Mouse (Mus musculus) forebrain, embryonic 11.5 days (tissue): ENCODE data around the gene Sspo. TPM values are rescaled to one million over a fixed set of nuclear protein-coding genes. Genes with fewer than 3 reads are reported as not detected.
A peak's percentile ranks its signal among the peaks of the same experiment; 100 is the strongest.

Experiments used
- ATAC-seq: fragments of 200-750 bp; cut with Nextera tagmentation; replicated peaks from 2 replicates; pipeline ENCODE4 v1.8.0; 2017; ENCODE audit warnings: moderate TSS enrichment; ENCODE audit not compliant: low FRiP score
- DNase-seq: peaks from one replicate; pipeline ENCODE4 v3.0.0-alpha.2; 2017; ENCODE audit warnings: low spot score
- H3K27ac ChIP-seq: fragments of 300-500 bp; sonication (generic); 2 replicates; pipeline ENCODE4 v1.5.1; 2014; ENCODE audit warnings: low read depth, low read length
- H3K27me3 ChIP-seq: fragments of 300-500 bp; sonication (generic); 2 replicates; pipeline ENCODE4 v1.6.1; 2014; ENCODE audit warnings: mild to moderate bottlenecking, low read length, mixed read lengths; ENCODE audit not compliant: control insufficient read depth, insufficient read depth
- H3K36me3 ChIP-seq: fragments of 300-500 bp; sonication (generic); 2 replicates; pipeline ENCODE4 v1.6.1; 2014; ENCODE audit warnings: mild to moderate bottlenecking, low read length, moderate library complexity, mixed read lengths; ENCODE audit not compliant: control insufficient read depth, insufficient read depth
- H3K4me1 ChIP-seq: fragments of 300-500 bp; sonication (generic); replicated peaks from 2 replicates; pipeline ENCODE4 v1.6.1; 2014; ENCODE audit warnings: low read length, mixed read lengths; ENCODE audit not compliant: control insufficient read depth, insufficient read depth
- H3K4me2 ChIP-seq: fragments of 300-500 bp; sonication (generic); 2 replicates; pipeline ENCODE4 v1.6.1; 2014; ENCODE audit warnings: low read depth, mild to moderate bottlenecking, low read length, moderate library complexity, mixed read lengths; ENCODE audit not compliant: severe bottlenecking
- H3K4me3 ChIP-seq: fragments of 300-500 bp; sonication (generic); 2 replicates; pipeline ENCODE4 v1.5.1; 2014; ENCODE audit warnings: low read depth, low read length
- H3K9ac ChIP-seq: fragments of 300-500 bp; sonication (generic); 2 replicates; pipeline ENCODE4 v1.6.1; 2014; ENCODE audit warnings: low read length
- H3K9me3 ChIP-seq: fragments of 300-500 bp; sonication (generic); 2 replicates; pipeline ENCODE4 v1.6.1; 2016; ENCODE audit warnings: low read length, mixed read lengths; ENCODE audit not compliant: control insufficient read depth
- WGBS: fragments of 180-500 bp; shearing (Covaris S2); extraction: QIAGEN DNeasy Blood & Tissue Kit; methylation state at CpG from one replicate; pipeline ENCODE4 v1.1.7; 2014; 5-methylcytosine and 5-hydroxymethylcytosine counted together
- polyA plus RNA-seq: library from polyadenylated mRNA; unstranded; fragments of >200 nt; fragmentation: Nextera tagmentation; extraction: Ambion mirVana; gene quantifications from 2 replicates; pipeline ENCODE4 v1.2.1, GENCODE M21; 2014

Sspo gene
- polyA plus RNA-seq, 1 experiment from 2014 or later, result 0.29 TPM

DNA sequence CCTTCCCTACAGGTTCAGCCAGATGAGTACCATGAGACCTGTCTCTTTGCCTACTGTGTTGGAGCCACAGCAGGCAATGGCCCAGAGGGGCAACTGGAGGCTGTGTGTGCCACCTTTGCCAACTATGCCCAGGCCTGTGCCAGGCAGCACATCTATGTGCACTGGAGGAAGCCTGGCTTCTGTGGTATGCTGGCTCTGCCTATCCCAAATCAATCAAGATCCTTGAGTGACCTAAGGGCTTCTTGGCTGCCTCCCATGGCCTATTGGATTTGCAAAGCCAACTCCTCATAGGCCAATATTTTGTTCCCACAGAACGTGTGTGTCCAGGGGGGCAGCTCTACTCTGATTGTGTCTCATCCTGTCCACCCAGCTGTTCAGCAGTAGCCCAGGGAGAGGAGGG, 4.1 kb downstream of the Sspo start:
- H3K9ac ChIP-seq, result no peak overlapping the region
- H3K4me3 ChIP-seq, result no peak overlapping the region
- WGBS, result 67% methylated on average over 1 of the region's 1 CpGs
- ATAC-seq (no peak), DNase-seq (no peak)
- no peak overlapping the region for H3K27ac ChIP-seq
- no peak overlapping the region for H3K4me2 ChIP-seq
- H3K4me1 ChIP-seq, result no peaks in the 10 kb centered on the region
- no peaks in the 10 kb centered on the region for H3K27me3 ChIP-seq
- H3K9me3 ChIP-seq, result no peaks in the 10 kb centered on the region
- no peaks in the 10 kb centered on the region for H3K36me3 ChIP-seq

DNA sequence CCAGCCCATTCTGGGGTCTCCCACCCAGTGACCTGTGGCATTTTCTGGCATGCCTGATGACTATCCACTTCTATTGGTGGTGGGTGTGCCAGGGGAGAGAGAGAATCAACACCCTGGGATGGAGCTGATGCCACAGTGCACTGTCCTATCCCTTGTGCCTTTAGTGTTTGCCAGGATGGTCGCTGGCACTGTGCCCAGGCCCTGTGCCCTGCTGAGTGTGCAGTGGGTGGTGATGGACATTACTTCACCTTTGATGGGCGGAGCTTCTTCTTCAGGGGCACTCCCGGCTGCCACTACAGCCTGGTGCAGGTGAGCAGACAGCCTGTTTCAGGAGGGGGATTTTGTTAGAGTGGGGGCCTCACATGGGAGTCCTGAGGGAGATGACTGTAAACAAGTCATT, 4.7 kb downstream of the Sspo start:
- no peaks in the 10 kb centered on the region for H3K4me1 ChIP-seq
- H3K36me3 ChIP-seq, result no peaks in the 10 kb centered on the region
- no peak for ATAC-seq
- no peak overlapping the region for H3K9ac ChIP-seq
- no peak overlapping the region for H3K4me3 ChIP-seq
- DNase-seq, result no peak
- H3K9me3 ChIP-seq, result no peaks in the 10 kb centered on the region
- H3K27me3 ChIP-seq, result no peaks in the 10 kb centered on the region
- no peak overlapping the region for H3K4me2 ChIP-seq
- H3K27ac ChIP-seq, result no peak overlapping the region
- 70% methylated on average over 3 of the region's 3 CpGs for WGBS

- Histone ChIP-seq H3K9me3 (no peaks in the 10 kb centered on the region), H3K9ac (no peak overlapping the region), H3K4me2 (no peak overlapping the region), H3K36me3 (no peaks in the 10 kb centered on the region), H3K4me1 (no peaks in the 10 kb centered on the region), H3K27me3 (no peaks in the 10 kb centered on the region), H3K27ac (no peak overlapping the region), H3K4me3 (no peak overlapping the region)
- DNase-seq (no peak), ATAC-seq (no peak)
- WGBS, result 92% methylated on average over 13 of the region's 13 CpGs
Observed at GRCm38 (mm10) chr6:48464966-48465679, 17.1 kb downstream of the Sspo start.

DNA sequence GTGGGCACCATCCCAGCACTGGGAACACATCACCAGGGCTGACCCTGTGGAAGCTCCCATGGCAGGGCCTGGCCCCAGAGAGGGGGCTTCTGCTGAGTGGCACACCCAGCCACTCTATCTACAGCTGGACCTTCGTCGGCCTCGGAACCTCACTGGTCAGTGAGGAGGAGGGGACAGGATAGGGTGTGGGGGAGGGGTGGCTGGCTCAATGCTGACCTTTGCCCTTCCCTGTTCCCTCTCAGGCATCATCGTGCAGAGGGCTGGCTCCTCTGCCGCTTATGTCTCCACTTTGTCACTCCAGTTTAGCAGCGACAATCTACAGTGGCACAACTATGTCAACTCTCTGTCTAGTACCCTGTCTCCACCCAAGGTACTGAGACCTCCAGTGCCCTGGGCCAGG, 18.7 kb downstream of the Sspo start:
- no peak for ATAC-seq
- H3K4me1 ChIP-seq, result no peaks in the 10 kb centered on the region
- no peaks in the 10 kb centered on the region for H3K36me3 ChIP-seq
- no peak for DNase-seq
- whole genome bisulfite sequencing, result 38% methylated on average over 6 of the region's 6 CpGs
- no peaks in the 10 kb centered on the region for H3K9me3 ChIP-seq
- H3K27me3 ChIP-seq, result no peaks in the 10 kb centered on the region
- H3K9ac ChIP-seq, result no peak overlapping the region
- no peak overlapping the region for H3K4me3 ChIP-seq
- no peak overlapping the region for H3K27ac ChIP-seq
- H3K4me2 ChIP-seq, result no peak overlapping the region

GRCm38 (mm10) chr6:48467490-48467889, 19.5 kb downstream of the Sspo start:
- ATAC-seq (no peak), DNase-seq (no peak)
- 89% methylated on average over 7 of the region's 7 CpGs for WGBS
- no peaks in the 10 kb centered on the region for H3K9me3 ChIP-seq
- no peak overlapping the region for H3K9ac ChIP-seq
- no peak overlapping the region for H3K4me2 ChIP-seq
- no peaks in the 10 kb centered on the region for H3K4me1 ChIP-seq
- H3K36me3 ChIP-seq, result no peaks in the 10 kb centered on the region
- H3K27me3 ChIP-seq, result no peaks in the 10 kb centered on the region
- H3K4me3 ChIP-seq, result no peak overlapping the region
- H3K27ac ChIP-seq, result no peak overlapping the region

DNA sequence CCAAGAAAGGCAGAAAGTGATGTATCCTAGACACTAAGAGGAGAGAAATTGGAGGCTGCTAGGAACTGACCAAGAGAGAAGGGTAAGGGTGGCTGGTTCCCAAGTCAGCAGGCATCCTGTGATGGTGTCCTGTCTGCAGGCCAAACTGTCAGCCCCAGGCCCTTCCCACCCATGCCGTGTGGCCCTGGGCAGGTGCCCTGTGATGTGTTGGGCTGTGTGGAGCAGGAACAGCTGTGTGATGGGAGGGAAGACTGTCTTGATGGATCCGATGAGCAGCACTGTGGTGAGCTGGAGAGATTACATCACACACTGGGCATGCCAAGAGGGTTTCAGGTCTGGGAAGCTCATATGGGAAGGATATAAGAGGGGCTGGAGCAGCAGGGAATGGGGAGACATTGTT, 22.7 kb downstream of the Sspo start:
- H3K4me2 ChIP-seq, result no peak overlapping the region
- no peak for ATAC-seq
- no peak overlapping the region for H3K9ac ChIP-seq
- no peak overlapping the region for H3K27ac ChIP-seq
- no peaks in the 10 kb centered on the region for H3K4me1 ChIP-seq
- no peak for DNase-seq
- WGBS, result 85% methylated on average over 2 of the region's 2 CpGs
- H3K36me3 ChIP-seq, result no peaks in the 10 kb centered on the region
- H3K27me3 ChIP-seq, result no peaks in the 10 kb centered on the region
- no peaks in the 10 kb centered on the region for H3K9me3 ChIP-seq
- H3K4me3 ChIP-seq, result no peak overlapping the region

- H3K27me3 ChIP-seq, result no peaks in the 10 kb centered on the region
- H3K4me3 ChIP-seq, result no peak overlapping the region
- no peaks in the 10 kb centered on the region for H3K4me1 ChIP-seq
- no peak overlapping the region for H3K27ac ChIP-seq
- H3K4me2 ChIP-seq, result no peak overlapping the region
- H3K9me3 ChIP-seq, result no peaks in the 10 kb centered on the region
- no peak for ATAC-seq
- WGBS, result 86% methylated on average over 4 of the region's 4 CpGs
- H3K36me3 ChIP-seq, result no peaks in the 10 kb centered on the region
- H3K9ac ChIP-seq, result no peak overlapping the region
- no peak for DNase-seq
Observed at GRCm38 (mm10) chr6:48478446-48478845, 30.4 kb downstream of the Sspo start.

GRCm38 (mm10) chr6:48482501-48482900, 34.5 kb downstream of the Sspo start:
- Histone ChIP-seq H3K36me3 (no peaks in the 10 kb centered on the region), H3K4me1 (no peaks in the 10 kb centered on the region; the same call in 1 of the 2 replicates), H3K4me2 (no peak overlapping the region), H3K27me3 (no peaks in the 10 kb centered on the region), H3K9ac (0 out of 2 replicates have a peak overlapping the region, but pooled peaks have one; percentile 12), H3K9me3 (no peaks in the 10 kb centered on the region), H3K27ac (no peak overlapping the region), H3K4me3 (no peak overlapping the region)
- ATAC-seq (no peak), DNase-seq (no peak)
- 71% methylated on average over 5 of the region's 5 CpGs for WGBS
